Mouse (Mus musculus): ENCODE measurements around the gene Dnajb14.

DNA sequence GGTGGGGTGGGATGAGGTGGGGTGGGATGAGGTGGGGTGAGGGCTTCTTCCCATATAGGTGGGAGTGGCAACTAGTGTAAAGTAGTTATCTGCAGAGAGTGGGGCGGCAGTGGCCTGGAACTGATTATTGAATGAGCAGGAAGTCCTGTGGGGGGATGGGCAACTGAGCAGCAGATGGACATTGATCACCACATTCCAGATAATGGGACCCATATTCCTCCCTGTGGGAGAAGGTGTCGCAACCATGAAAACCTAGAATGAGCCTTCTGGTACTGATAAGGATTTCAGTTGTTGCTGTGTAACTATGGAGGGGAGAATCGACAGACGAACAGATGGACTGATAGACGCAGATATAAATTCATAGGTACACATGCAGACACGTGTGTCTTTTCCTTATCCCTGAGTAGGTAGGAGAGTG is 76.3 kb downstream of the Dnajb14 start:
- TF ChIP-seq GATA1 (IDR thresholded peaks at IDR 0.05; ENCODE audit: borderline replicate concordance, low read length) (no peak), FLI1 (IDR thresholded peaks at IDR 0.05; ENCODE audit: low read length) (no peak)

Data from megakaryocyte, embryonic 14.5 days (primary cell).